Mouse (Mus musculus): ENCODE data around the gene Gm37240. TPM values are rescaled to one million over a fixed set of nuclear protein-coding genes. Genes with fewer than 3 reads are reported as not detected.

The Gm37240 gene
- total RNA-seq, 1 experiment: 1.2 TPM

GRCm38 (mm10) chr3:85398483-85398835 is 488.9 kb downstream of the Gm37240 start:
- Histone ChIP-seq H3K4me1 (ENCODE audit: control insufficient read depth in 2 of 2, insufficient read depth in 2 of 2, low read length in 2 of 2, poor library complexity in 1 of 2) (no peaks in the 10 kb centered on the region), H3K9me3 (ENCODE audit: control insufficient read depth, insufficient read depth, low read depth, low read length) (peaks cover 3% of the 10 kb centered on the region; the same call in 1 of the 2 replicates), H3K4me3 (ENCODE audit: insufficient read depth in 1 of 2, low read depth in 1 of 2, low read length in 2 of 2, poor library complexity in 1 of 2, severe bottlenecking in 1 of 2) (no peak overlapping the region), H3K27ac (ENCODE audit: insufficient read depth, low read depth, low read length, poor library complexity, severe bottlenecking) (no peak overlapping the region), H3K36me3 (ENCODE audit: control insufficient read depth, insufficient read depth, low read length, poor library complexity, severe bottlenecking) (no peaks in the 10 kb centered on the region), H3K9ac (ENCODE audit: insufficient read depth, low read depth, low read length, poor library complexity, severe bottlenecking) (no peak overlapping the region)
- TF ChIP-seq CHD2 (IDR thresholded peaks at IDR 0.05; ENCODE audit: low read depth, low read length): no peak
- TF ChIP-seq HCFC1 (IDR thresholded peaks at IDR 0.05; ENCODE audit: borderline replicate concordance, insufficient read depth, low read length): no peak
- TF ChIP-seq ZC3H11A (IDR thresholded peaks at IDR 0.05; ENCODE audit: borderline replicate concordance, low read depth, low read length): no peak
- no peak for TF ChIP-seq ZNF384 (IDR thresholded peaks at IDR 0.05; ENCODE audit: low read depth, low read length)
- DNase-seq (ENCODE audit: low read depth, low spot score): no peak
- in situ Hi-C loops (cut with MboI; ENCODE audit: low sequenced_read_pairs in 2 of 2, unreplicated experiment in 2 of 2): no loop called here

- Histone ChIP-seq H3K4me1 (ENCODE audit: control insufficient read depth in 2 of 2, insufficient read depth in 2 of 2, low read length in 2 of 2, poor library complexity in 1 of 2) (no peaks in the 10 kb centered on the region), H3K36me3 (ENCODE audit: control insufficient read depth, insufficient read depth, low read length, poor library complexity, severe bottlenecking) (no peaks in the 10 kb centered on the region), H3K4me3 (ENCODE audit: insufficient read depth in 1 of 2, low read depth in 1 of 2, low read length in 2 of 2, poor library complexity in 1 of 2, severe bottlenecking in 1 of 2) (no peak overlapping the region), H3K9ac (ENCODE audit: insufficient read depth, low read depth, low read length, poor library complexity, severe bottlenecking) (no peak overlapping the region), H3K9me3 (ENCODE audit: control insufficient read depth, insufficient read depth, low read depth, low read length) (peaks cover 3% of the 10 kb centered on the region; the same call in 1 of the 2 replicates), H3K27ac (ENCODE audit: insufficient read depth, low read depth, low read length, poor library complexity, severe bottlenecking) (no peak overlapping the region)
- in situ Hi-C loops (cut with MboI; ENCODE audit: low sequenced_read_pairs in 2 of 2, unreplicated experiment in 2 of 2): no loop called here
- DNase-seq (ENCODE audit: low read depth, low spot score): no peak
- no peak for TF ChIP-seq HCFC1 (IDR thresholded peaks at IDR 0.05; ENCODE audit: borderline replicate concordance, insufficient read depth, low read length)
- no peak for TF ChIP-seq MAFK (IDR thresholded peaks at IDR 0.05; ENCODE audit: insufficient read depth, low read depth, low read length)
- TF ChIP-seq ZNF384 (IDR thresholded peaks at IDR 0.05; ENCODE audit: low read depth, low read length): no peak
- TF ChIP-seq ZC3H11A (IDR thresholded peaks at IDR 0.05; ENCODE audit: borderline replicate concordance, low read depth, low read length): no peak
- no peak for TF ChIP-seq CHD2 (IDR thresholded peaks at IDR 0.05; ENCODE audit: low read depth, low read length)
Measured at GRCm38 (mm10) chr3:85397816-85398482, 489.4 kb downstream of the Gm37240 start.

- DNase-seq (ENCODE audit: low read depth, low spot score): no peak
- H3K9me3 ChIP-seq (ENCODE audit: control insufficient read depth, insufficient read depth, low read depth, low read length): peaks cover 3% of the 10 kb centered on the region; the same call in 1 of the 2 replicates
- TF ChIP-seq HCFC1 (IDR thresholded peaks at IDR 0.05; ENCODE audit: borderline replicate concordance, insufficient read depth, low read length) (no peak), CHD2 (IDR thresholded peaks at IDR 0.05; ENCODE audit: low read depth, low read length) (no peak), MAFK (IDR thresholded peaks at IDR 0.05; ENCODE audit: insufficient read depth, low read depth, low read length) (no peak), ZNF384 (IDR thresholded peaks at IDR 0.05; ENCODE audit: low read depth, low read length) (no peak), ZC3H11A (IDR thresholded peaks at IDR 0.05; ENCODE audit: borderline replicate concordance, low read depth, low read length) (no peak)
- no peak overlapping the region for H3K27ac ChIP-seq (ENCODE audit: insufficient read depth, low read depth, low read length, poor library complexity, severe bottlenecking)
- in situ Hi-C loops (cut with MboI; ENCODE audit: low sequenced_read_pairs in 2 of 2, unreplicated experiment in 2 of 2): no loop called here
- no peaks in the 10 kb centered on the region for H3K36me3 ChIP-seq (ENCODE audit: control insufficient read depth, insufficient read depth, low read length, poor library complexity, severe bottlenecking)
- H3K4me1 ChIP-seq (ENCODE audit: control insufficient read depth in 2 of 2, insufficient read depth in 2 of 2, low read length in 2 of 2, poor library complexity in 1 of 2): no peaks in the 10 kb centered on the region
- no peak overlapping the region for H3K9ac ChIP-seq (ENCODE audit: insufficient read depth, low read depth, low read length, poor library complexity, severe bottlenecking)
- H3K4me3 ChIP-seq (ENCODE audit: insufficient read depth in 1 of 2, low read depth in 1 of 2, low read length in 2 of 2, poor library complexity in 1 of 2, severe bottlenecking in 1 of 2): no peak overlapping the region
Measured at GRCm38 (mm10) chr3:85393395-85393794, 493.9 kb downstream of the Gm37240 start.

- Histone ChIP-seq H3K36me3 (ENCODE audit: control insufficient read depth, insufficient read depth, low read length, poor library complexity, severe bottlenecking) (no peaks in the 10 kb centered on the region), H3K9me3 (ENCODE audit: control insufficient read depth, insufficient read depth, low read depth, low read length) (peaks cover 3% of the 10 kb centered on the region; the same call in 1 of the 2 replicates), H3K4me1 (ENCODE audit: control insufficient read depth in 2 of 2, insufficient read depth in 2 of 2, low read length in 2 of 2, poor library complexity in 1 of 2) (no peaks in the 10 kb centered on the region), H3K27ac (ENCODE audit: insufficient read depth, low read depth, low read length, poor library complexity, severe bottlenecking) (no peak overlapping the region), H3K4me3 (ENCODE audit: insufficient read depth in 1 of 2, low read depth in 1 of 2, low read length in 2 of 2, poor library complexity in 1 of 2, severe bottlenecking in 1 of 2) (no peak overlapping the region), H3K9ac (ENCODE audit: insufficient read depth, low read depth, low read length, poor library complexity, severe bottlenecking) (no peak overlapping the region)
- DNase-seq (ENCODE audit: low read depth, low spot score): no peak
- no peak for TF ChIP-seq ZC3H11A (IDR thresholded peaks at IDR 0.05; ENCODE audit: borderline replicate concordance, low read depth, low read length)
- no peak for TF ChIP-seq MAFK (IDR thresholded peaks at IDR 0.05; ENCODE audit: insufficient read depth, low read depth, low read length)
- TF ChIP-seq CHD2 (IDR thresholded peaks at IDR 0.05; ENCODE audit: low read depth, low read length): no peak
- TF ChIP-seq HCFC1 (IDR thresholded peaks at IDR 0.05; ENCODE audit: borderline replicate concordance, insufficient read depth, low read length): no peak
- no peak for TF ChIP-seq ZNF384 (IDR thresholded peaks at IDR 0.05; ENCODE audit: low read depth, low read length)
- in situ Hi-C loops (cut with MboI; ENCODE audit: low sequenced_read_pairs in 2 of 2, unreplicated experiment in 2 of 2): no loop called here
Measured at GRCm38 (mm10) chr3:85391756-85392155, 495.6 kb downstream of the Gm37240 start.

Data from ES-E14 (cell line).